Mouse (Mus musculus) thymus, adult 18-20 months (tissue): ENCODE data around the gene Ugt3a1.
"Not testable (repeated sequence)": the region's sequence is repeated elsewhere in the genome, so short reads cannot be mapped to it uniquely, and the experiment has no call there.

ENCODE experiments used
- DNase-seq, 2 experiments: peaks; one replicate each; pipeline ENCODE4 v3.0.0; 2022; ENCODE audit warnings: mixed read lengths in 2 of 2

Gene Ugt3a1

DNA sequence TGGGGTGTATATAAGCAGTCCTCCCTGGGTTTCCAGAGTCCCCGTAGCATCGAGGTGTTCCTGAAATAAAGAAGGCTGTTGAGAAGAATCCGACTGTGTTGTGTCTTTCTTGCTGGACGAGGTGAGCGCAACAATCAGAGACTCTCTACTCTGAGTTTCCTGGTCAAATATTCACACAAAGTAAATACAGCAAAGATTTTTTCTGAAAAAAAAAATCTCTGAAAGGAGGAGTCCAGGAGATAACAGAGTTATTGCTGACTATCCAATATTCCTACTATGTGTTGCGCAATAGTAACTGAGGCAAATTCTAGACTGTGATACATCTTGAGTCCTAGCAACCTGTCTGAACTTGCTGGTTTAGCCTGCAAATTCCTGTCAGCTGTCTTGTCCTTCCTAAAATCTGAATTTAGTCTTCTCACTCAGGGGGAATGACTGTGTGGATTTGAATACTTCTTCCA, at the start of gene Ugt3a1:
TSS of gene Ugt3a1 (plus strand) at position 51 of the 458 bp plus-strand sequence.
- DNase-seq = no peak

DNA sequence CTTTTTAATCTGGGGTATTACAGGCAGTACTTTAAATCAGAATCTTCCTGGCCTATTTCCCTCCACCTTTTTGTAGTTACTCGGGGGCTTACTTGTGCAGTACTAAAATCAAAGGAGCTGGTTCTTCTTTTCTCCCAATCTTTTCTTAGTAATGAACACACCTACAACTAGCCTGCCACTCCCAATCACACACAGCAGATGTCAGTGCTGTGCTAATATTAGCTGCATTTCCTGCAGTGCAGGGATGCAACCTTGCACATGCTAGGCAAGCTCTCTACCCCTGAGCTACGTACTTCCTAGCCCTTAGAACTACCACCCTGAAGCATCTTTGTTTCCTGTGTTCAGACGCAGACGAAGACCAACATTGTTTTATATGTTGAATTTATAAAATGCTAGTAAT, 45.8 kb upstream of the Ugt3a1 start:
- not testable (repeated sequence) for DNase-seq

DNA sequence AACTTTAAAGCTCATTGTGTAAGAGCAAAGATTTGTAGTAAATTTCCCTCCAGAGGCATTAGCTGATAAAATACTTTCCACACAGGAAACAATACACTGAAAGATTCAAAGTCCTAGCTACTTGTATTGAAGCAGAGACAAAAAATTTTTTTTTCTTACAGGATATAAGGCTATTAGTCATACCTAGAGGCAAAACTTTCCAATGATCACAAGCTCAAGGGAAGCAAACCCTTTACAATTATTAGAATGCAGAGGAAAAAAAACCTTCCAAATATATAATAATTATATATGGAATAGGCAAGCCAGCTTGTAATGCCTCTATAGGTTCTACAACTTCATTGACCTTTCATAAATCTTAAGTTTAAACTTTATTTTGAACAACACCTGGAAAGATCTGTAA, 30.3 kb upstream of the Ugt3a1 start:
- DNase-seq = no peak

DNA sequence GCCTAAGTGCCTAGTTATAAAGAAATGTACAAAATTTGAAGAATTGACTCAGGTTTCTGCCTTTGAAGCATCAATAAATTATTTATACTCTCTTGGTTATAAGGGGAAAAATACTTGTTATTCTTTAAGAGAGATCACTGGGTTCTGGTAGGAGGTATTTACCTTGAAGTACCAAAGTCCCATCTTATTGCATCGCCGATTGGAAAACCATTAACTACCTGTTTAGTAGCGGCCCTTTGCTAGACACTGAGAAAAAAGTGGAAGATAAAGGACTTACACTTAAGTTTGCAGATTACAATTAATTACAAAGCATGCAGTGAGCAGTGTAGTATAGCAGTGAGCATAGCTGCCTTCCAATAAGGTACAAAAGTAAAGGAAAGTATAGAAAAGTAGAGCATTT, 23.8 kb upstream of the Ugt3a1 start:
- DNase-seq = no peak

DNA sequence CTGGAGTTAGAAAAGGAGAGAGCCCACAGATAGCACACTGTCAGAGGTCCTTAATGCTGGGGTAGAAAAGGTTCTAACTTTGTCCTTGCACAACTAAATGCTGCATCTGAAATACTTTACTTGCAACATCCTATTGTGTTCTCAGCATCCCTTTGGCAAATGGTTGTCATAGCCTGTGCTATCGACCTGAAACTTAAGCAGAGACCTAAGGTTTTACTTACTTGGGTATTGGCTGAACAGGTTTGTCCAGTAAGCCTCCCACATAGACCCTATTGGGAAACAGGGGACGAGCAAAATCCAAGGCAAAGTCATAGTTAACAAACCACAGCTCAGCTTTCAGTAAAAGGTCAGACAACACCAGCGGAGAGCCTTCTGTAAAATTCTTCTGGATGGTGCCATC, 16.1 kb upstream of the Ugt3a1 start:
- no peak for DNase-seq

DNA sequence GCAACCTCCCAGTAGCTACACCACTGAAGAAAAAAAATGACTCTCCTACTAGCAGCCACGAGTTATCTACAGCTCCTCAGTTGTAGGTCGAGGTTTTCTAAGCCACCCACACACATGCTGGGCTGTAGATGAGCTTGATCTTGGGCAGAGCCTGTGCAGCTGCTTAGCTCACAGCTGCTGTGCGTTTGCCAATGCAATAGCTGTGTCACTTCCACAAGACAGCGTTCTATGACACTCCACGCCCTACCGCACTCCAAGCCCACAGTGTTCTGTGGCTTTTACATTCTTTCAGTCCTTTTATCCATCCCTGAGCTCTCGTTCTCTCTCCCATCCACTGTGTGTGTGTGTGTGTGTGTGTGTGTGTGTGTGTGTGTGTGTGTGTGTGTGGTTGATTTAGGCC, 4.8 kb upstream of the Ugt3a1 start:
- no peak for DNase-seq

DNA sequence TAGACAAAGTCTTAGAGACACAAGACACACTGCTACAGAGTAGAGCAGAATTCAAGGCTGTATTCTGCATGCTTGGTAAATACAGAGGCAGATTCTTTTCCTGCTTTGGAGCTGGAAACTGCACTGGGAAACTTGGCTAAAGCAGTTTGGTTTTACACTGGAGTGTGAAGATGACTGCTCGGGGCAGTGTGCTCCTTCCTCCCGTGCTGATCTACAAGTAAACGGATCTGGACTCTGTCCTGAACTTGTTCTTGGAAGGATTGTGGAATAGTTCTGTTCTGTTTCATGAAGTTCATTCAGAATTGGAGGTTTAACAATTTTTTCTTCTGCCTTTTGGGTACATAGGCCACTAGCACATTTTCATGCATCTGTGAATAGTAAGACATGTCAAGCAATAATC, 2.3 kb downstream of the Ugt3a1 start:
- DNase-seq = no peak

DNA sequence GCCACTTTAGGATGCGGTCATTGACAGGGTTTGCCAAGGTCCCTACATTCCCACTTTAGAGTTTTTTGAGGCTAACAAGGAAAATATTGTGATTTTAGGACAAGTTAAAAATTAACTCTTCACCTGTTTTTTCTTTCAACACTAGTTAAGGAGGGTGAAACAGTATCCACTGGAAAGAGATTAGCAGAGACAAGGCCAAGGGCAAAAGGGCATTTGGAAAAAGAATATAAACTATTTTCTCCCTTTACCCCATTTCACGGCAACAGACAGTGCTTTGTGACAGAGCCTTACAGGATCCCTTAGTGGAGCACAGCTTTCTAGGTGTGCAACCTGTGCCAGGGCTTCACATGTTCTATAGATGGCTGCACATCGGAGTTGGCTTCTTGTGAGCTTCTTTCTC, 2.9 kb downstream of the Ugt3a1 start:
- DNase-seq = no peak

DNA sequence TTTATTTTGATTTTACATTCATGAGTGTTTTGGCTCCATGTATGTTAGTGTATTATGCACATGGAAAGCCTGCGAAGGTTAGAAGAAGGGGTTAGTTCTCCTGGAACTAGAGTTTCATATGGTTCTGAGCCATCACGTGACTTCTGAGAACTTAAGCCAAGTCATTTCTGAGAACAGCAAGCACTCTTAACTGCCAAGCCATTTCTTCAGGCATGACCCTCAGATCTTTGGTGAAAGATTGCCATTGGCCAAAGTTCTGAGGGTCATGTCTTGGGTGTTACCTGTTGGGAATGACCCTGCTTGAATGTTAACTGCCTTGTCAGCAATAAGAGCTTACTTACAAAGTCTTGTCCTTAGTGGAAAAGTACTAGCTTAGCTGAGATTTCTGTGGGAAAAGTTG, 6.5 kb downstream of the Ugt3a1 start:
- DNase-seq = no peak

DNA sequence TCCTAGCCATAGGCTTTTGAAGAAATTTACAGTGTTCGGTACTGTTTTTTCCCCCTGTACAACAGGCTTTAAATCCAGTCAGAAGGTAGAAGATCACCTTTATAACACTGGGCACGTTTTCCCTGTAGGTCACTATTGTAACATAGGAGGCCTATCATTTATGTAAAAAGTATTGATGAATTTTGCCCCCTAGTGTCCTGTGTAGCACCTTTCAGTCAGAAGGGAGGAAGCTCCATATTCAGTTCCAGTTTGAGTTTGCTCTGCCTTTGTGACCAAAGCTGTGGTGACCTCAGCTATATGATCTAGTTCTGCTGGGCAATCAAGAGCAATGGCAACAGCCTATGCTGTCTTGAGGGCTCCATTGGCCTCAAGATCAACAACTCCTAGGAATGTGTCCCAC, 13.0 kb downstream of the Ugt3a1 start:
- DNase-seq = no peak

DNA sequence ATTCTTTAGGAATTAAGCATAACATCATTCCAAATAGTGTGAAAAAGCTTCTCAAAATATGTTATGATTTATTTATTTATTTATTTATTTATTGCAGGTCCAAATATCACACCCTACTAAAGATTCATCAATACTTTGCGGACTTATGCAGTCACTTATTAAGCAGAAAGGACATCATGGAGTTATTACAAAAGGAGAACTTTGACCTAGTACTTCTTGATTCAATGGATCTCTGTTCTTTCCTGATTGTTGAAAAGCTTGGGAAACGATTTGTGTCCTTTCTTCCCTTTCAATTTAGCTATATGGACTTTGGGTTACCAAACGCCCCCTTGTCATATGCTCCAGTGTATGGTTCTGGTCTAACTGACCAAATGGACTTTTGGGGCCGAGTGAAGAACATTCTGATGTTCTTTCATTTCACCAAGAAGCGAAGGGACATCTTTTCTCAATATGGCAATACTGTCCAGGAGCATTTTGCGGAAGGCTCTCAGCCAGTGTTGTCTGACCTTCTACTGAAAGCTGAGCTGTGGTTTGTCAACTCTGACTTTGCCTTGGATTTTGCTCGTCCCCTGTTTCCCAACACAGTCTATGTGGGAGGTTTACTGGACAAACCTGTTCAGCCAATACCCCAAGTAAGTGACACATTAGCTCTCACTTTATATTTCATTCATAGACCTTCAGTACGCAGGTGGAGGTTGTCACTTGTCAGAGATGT, 29.4 kb downstream of the Ugt3a1 start:
- DNase-seq = no peak

DNA sequence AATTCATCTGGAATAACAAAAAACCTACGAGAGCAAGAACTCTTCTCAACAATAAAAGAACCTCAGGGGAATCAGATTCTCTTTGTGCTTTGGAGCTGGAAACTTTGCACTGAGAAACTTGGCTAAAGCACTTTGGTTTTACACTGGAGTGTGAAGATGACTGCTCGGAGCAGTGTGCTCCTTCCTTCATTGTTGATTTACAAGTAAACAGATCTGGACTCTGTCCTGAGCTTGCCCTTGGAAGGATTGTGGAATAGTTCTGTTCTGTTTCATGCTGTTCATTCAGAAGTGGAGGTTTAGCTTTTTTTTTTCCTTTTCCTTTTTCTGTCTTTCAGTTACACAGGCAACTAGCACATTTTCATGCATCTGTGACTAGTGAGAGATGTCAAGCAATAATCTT, 57.9 kb downstream of the Ugt3a1 start:
- DNase-seq = no peak

DNA sequence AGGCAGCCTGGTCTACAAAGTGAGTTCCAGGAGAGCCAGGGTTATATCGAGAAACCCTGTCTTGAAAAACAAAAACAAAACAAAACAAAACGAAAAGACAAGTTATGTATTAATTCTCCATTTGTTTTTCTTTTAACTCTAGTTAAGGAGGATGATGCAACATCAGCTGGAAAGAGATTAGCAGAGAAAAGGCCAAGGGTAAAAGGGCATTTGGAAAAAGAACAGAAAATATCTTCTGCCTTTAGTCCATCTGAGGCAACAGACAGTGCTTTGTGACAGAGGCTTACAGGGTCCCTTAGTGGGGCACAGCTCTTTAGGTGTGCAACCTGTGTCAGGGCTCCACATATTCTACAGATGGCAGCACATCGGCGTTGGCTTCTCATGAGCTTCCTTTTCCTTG, 58.7 kb downstream of the Ugt3a1 start, which contains the start of gene Ugt3a2:
TSS of gene Ugt3a2 (plus strand) at position 210 of the 400 bp plus-strand sequence.
- DNase-seq = no peak

DNA sequence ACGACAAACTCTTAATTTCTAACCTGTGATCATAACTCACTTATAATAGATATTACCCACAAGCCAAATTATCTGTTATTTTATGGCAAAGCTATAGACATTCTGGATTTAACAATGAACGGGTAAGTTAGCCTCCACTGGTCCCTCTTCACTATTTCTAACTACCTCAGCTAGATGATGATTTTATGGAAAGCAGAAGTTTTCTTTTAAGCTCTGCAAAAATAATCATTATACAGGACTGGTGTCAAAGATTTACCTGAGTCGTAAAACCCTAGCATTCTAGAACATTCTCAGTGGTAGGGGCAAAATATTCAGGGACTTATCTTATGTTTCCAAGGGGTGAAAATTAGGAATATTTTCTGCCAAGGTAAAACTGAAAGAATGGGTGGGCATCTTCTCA, 59.9 kb downstream of the Ugt3a1 start:
- DNase-seq = no peak

DNA sequence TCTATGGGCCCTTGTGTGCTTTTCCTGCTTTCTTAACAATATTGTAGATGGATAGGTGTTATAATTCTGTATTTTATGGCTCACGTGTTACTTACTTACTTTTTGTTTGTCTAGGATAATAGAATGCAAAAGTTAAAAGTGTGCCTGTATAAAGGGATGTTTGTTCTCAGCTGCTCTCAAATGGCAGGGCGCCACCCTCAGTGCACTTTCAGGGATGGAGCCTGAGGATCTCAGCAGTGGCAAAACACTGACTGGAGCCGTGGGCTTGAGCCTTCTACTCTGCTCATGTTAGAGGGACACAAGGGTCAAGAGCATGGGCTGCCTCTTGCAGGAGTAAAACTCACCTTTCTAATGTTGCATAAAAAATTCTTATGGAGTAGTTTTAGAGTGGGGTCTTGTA, 60.3 kb downstream of the Ugt3a1 start:
- DNase-seq = no peak

DNA sequence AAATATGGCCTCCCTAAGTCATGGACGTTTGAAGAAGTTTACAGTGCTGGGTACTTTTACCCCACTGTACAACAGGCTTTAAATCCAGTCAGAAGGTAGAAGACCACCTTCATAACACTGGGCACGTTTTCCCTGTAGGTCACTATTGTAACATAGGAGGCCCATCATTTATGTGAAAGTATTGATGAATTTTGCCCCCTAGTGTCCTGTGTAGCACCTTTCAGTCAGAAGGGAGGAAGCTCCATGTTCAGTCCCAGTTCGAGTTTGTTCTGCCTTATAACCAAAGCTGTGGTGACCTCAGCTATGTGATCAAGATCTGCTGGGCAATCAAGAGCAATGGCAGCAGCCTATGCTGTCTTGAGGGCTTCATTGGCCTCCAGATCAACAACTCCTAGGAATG, 72.1 kb downstream of the Ugt3a1 start:
- DNase-seq = no peak

DNA sequence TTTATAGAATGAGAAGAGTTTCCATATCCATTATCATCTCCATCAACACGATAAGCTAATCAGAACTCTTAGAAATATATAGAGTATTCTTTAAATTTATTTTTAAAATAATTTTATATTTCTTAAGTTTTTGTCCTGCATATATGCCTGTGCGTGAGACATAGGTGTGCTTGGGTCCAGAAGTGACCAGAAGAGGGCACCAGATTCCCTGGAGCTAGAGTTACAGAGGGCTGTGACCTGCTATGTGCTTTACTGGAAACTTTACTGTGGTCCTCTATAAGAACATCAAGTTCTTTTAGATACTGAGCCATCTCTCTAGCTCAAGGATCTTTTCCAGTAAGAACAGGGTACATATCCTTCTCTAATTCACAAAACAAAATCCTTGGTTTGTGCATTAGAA, 86.1 kb downstream of the Ugt3a1 start:
- no peak for DNase-seq
